Mouse (Mus musculus) bone marrow, adult 2 months (tissue): ENCODE measurements around the gene Katnb1.

Source experiments
- CTCF ChIP-seq: fragments of 200-500 bp; IDR thresholded peaks from 2 replicates; pipeline ENCODE4 v1.5.1; 2011; ENCODE audit warnings: low read length, control low read depth; ENCODE audit not compliant: control insufficient read depth, insufficient read depth
- POLR2A ChIP-seq: fragments of 200-500 bp; IDR thresholded peaks from 2 replicates; pipeline ENCODE4 v1.6.1; 2011; ENCODE audit warnings: low read depth, mild to moderate bottlenecking, control low read depth, low read length, borderline replicate concordance; ENCODE audit not compliant: control insufficient read depth

DNA sequence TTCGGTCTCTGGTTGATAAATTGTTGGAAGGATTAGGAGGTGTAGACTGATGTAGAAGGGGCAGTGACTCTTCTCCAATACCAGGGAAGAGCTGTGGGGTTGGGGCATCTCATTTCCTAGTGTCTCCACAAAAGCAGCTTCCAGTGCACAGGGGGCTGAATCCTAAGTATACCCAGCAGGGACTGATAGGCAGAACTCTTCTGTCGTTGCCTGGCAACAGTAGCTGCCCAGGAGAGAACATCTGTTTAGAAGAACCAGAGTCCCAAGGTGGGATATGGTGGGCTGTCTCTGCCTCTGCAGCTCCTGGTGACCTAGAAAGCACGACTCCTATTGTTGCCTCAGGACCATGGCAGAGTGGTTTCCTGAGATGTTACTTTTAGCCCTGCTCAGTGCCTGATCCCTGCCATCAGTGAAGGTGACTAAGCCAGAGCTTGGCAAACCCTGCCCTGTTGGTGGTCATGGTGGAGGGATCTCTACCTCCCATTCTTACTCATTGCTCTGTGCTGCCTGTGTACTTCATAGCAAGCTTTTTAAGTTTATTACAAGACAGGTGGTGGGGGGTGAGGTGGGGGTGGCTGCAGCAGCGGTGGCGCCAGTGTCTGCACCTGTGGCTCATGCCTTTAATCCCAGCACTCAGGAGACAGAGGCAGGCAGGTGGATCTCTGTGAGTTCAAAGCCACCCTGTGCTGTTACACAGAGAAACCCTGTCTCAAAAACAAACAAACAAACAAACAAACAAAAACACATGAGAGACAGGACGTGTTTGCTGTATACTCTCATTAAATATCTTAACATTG lies 32.9 kb upstream of the Katnb1 start:
- no peak for TF ChIP-seq CTCF
- no peak for TF ChIP-seq POLR2A
